Mouse (Mus musculus): ENCODE measurements around the gene Etv2.

Etv2 gene

DNA sequence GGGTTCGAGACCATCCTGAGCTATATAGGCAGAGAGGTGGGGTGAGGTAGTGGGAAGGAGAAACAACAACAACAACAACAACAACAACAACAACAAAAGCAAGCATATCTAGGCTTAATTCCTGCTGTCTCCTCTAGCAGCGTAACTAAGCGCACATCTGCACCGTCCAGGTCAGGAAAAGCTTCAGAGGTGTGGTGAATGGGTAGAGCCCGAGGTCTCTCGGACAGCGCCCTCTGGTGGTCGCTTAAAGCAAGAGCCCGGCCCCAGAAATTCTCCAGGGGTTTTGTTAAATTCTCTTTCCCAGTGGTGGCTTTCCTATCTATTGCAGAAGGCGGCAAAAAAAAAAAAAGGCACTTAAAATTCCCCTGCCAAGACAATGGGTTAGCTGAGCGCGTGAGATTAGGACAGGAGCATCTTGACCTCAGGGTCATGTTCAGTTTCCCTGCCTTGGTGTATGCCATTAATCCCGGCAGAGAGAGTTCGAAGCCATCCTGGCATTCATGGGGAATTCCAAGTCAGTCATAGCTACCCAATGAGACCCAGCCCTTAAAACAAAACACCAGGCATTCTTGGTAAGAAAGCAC lies 22.0 kb downstream of the Etv2 start:
- peak in 1 of 2 experiments; percentile 31 for DNase-seq

DNA sequence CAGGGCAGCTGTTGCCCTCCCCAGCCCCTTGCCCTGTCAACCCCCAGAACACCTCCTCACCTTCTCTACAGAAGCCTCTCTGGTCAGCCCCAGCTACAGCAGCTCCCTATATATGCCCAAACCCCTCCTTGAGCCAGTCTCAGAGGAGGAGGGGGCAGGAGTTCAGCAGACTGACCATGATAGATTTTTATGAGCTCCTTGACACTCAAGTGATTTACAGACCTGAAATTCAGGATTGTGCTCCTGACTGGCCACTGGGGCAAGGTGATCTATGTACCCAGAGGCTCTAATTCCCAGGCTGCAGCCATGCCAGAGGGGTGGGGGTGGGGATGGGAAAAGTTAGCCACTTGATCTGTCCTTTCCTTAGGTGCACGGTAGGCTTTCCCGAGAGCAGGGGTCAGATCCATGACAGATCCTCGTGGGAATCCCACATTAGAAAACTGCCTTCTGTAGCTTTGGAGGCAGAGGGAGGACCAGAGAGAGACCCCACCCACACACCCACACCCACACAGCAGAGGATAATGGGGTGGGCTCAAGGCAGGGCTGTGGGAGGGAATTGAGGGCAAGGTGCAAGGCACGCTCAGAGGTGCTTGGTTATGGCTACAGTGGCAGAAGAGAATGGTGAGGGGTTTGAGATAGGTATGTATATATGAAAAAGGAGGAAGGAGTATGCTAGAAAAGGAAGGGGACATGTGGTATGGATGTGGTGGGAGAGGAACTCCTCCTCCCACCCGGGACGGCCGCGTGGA lies 22.8 kb downstream of the Etv2 start, which contains the start of gene Upk1a:
TSS of gene Upk1a (minus strand) at position 194 of the 749 bp plus-strand sequence.
- no peak for DNase-seq

DNA sequence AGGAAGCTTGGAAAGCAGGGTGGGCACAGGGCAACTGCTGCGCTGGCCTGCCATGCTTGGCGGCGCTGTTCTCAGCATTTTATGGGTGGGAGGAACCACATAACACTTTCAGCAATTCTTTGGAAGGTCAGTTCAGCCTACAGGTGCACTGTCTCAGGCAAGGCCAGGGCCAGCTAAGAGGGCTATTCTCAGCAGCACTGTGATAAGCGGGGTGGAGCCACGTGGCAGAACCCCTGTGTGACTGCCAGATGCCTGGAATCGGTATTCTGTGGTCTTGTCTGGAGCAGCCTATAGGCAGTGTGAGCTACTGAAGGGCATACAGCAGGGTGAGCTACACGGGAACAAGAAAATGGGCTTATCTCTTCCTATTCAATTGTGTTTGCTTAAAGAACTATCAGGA lies 25.6 kb downstream of the Etv2 start:
- DNase-seq: no peak

DNA sequence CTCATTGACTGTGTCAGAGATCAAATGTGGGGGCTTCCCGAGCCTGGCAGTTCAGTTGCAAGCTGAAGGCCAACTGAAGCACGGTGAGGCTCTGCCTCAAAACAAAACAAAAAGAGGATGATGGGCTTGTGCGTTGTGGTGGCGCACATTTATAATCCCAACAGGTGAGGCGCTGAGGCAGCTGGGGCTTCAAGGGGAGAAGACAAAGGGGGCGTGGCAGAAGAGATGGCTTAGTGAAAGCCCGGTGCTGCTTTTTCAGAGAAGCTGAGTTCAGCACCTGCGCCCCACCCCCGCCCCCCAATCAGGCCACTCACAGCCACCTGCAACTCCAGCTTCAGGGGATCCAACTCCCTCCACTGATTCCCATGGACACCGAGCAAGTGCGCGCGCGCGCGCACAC lies 27.2 kb downstream of the Etv2 start:
- no peak for DNase-seq

DNA sequence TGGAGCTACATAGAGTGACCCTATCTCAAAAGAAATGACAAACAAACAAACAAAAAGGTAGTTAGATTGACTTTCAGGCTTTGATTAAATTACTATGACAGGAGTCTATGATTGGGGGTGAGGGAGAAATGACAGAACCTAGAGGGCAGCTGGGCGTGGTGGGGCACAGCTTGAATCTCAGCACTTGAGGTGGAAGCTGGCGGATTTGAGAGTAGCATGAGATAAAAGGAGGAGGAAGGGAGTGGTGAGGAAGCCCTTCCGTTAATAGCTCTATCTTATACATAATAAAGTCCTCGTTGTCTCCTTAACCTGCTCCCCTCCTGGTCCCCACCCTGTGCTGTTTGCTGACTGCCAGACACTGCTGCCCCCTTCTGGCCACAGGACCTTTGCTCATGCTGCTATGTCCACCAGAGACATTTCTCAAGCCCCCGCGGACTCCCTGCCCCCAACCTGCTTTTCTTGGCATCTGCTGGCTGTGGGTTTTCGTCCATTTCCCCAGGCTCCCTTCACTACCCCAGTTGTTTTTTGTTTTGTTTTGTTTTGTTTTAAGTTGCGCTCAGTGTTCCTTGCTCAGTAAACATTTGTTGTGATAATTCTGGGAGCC lies 27.8 kb downstream of the Etv2 start:
- DNase-seq: peak; percentile 35 to 36

DNA sequence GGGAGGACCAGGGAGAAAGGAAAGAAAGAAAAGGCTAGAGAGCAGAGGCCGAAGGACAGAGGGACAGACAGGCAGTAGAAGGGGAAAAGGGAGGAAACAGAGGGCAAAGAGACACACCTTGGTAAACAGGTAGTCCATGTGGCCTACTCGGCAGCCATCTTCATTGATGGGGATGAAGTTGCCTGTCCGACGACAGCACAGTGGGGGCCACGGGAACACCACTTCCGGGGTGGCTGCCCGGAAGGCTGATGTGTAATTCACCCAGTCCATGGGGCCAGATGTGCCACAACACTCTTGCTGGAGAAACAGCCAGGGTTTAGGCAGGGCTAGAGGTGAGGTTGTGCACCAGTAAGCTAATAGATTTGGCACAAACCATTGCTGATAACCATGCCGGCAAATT lies 30.7 kb downstream of the Etv2 start:
- no peak for DNase-seq

DNA sequence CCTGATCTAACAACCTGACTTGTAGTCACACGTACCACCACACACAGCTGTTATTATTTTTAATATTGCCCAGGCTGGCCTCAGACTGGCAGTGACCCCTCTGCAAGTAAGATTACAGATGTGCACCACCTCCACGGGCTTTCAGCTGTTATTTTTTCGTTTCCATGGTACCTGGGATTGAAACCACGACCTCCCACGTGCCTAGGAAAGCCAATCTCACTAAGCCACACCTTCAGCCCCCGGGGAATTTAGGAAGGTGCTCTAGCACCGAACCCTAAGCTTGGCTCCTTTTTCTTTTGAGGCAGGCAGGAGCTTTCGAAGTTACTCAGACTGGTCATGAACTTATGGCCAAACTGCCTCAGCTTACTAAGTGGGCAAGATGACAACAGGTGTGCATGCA lies 31.2 kb downstream of the Etv2 start:
- no peak for DNase-seq

DNA sequence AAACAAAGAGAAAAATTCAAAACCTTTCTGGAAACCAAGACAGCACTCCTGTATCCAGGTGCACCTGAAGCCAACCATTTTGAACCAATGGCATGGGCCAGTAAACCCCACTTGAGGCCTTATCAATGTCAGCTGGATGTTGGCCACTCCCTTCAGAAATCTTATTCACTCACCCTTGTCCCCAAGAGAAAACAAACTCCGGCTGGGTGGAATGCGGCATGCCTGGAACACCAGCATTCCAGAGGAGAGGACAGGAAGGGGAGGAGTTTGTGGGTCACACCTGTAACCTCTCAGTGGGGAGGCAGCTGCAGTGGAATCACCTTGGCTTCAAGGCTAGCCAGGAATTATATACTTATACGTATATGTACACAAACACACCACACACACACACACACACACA lies 33.1 kb downstream of the Etv2 start:
- no peak for DNase-seq

DNA sequence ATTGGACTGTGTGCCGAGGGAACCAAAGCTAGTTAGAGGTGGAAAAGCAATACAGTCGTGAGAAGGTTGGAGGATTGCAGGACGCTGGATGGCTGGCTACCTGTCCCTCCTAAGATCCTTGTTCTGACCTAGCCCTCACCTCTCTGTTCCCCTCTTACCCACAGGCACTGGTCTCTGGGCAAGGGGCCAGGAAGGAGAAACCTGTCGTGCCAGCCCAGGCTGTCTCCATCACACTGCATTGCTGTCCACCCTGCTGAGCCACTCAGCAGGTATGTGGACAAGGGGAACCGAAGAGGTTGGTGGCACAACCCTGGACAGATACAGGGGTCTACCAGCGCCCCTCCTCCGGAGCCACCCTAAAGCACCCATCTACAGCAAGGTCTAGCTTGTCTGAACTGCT lies 35.0 kb downstream of the Etv2 start:
- no peak for DNase-seq

DNA sequence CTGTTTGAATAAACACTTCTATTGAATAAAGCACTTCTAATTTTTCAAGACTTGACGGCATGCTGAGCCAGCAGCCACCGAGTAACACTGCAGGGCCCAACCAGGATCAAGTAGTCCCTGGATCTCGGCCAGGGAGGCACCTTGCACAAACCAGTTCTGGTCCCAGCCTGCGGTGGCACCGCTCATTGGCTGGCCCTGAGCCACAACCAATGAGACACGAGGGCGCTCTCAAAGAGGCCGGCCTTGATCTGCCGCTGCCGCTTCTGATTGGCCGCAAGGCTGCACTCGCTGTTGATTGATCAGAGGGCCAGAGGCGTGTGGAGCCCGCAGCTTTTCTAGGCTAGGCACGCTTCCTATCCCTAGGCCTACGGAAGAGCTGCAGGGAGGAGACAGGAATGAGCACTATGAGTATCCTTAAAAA lies 35.7 kb downstream of the Etv2 start:
- DNase-seq: peak; percentile 45 to 54

DNA sequence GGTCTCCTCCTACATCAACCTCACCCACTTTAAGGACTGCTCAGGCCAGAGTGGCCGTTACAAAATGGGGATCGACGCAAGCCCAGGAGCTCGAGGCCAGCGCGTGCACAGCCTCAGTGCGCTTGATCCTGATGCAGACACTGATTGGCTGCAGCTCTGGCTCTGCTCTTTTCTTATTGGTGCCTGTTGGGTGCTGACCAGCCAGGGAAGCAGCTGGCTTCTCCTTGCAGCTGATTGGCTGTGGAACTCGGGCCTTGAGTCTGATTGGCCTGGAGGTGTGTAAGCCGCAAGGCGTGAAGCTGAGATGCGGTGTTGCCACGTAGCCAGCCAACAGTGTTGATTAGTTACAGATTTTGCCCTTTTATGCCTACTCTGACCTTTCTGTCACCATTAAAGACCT lies 36.9 kb downstream of the Etv2 start, which contains the start of gene Zbtb32:
TSS of gene Zbtb32 (minus strand) at position 124 of the 400 bp plus-strand sequence.
- no peak for DNase-seq

DNA sequence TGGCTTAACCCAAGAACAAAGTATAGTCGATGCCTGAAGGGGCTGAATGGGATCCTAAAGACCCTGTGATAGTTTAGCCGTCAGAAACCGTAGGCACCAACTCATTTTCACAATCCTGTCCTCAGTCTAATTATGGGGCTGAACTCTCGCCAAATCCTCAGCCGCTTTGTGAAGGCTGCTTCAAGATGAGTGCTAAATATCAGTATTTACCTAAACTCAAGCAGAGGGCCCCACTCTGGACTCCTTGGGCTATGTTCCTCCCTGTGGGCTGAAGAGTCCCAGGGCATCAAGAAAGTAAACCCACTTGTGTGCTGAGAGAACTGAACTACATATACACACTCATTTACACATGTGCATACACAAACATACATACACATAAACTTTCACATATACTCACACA lies 38.8 kb downstream of the Etv2 start:
- no peak for DNase-seq

DNA sequence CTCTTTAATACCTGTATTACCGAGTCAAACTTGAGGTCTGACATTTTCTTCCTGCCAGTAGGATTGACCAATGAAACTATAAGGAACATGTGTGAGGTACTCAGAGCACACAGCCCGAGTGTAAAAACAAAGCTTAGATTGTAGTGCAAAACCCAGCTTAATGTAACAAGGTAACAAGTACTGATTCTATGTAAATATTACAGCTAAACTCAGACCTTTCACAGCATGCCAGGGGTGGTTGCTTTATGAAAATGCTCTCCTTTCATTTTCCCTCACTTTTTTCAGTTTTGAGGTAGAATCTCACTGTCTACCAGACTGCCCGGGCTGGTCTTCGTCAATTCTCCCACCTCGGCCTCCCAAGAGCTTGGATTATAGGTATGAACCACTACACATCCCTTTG lies 39.6 kb downstream of the Etv2 start:
- DNase-seq: no peak

DNA sequence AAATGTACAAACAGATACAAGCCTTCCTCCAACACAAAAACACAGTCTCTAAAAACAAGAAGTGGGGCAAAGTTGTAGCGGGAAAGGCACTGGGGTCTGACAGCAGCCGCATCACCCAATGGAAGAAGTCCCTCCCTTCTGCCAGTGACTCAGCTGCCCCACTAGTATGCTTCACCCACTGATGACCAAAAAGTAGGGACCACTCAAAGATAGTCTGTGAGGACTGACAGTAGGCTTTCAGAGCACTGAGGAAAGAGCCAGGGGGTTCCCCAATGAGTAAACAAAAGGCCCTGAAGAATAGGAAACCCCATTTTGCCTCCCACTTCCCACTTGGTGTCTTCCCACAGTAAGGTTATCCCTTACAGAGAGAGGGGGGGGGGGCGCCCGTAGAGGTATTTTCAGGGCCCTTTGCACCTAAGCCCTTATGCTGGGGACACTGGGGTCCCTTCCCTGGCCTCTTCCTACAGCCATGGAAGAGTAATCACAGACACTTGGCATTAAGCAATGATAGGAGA lies 41.1 kb downstream of the Etv2 start:
- DNase-seq: no peak

DNA sequence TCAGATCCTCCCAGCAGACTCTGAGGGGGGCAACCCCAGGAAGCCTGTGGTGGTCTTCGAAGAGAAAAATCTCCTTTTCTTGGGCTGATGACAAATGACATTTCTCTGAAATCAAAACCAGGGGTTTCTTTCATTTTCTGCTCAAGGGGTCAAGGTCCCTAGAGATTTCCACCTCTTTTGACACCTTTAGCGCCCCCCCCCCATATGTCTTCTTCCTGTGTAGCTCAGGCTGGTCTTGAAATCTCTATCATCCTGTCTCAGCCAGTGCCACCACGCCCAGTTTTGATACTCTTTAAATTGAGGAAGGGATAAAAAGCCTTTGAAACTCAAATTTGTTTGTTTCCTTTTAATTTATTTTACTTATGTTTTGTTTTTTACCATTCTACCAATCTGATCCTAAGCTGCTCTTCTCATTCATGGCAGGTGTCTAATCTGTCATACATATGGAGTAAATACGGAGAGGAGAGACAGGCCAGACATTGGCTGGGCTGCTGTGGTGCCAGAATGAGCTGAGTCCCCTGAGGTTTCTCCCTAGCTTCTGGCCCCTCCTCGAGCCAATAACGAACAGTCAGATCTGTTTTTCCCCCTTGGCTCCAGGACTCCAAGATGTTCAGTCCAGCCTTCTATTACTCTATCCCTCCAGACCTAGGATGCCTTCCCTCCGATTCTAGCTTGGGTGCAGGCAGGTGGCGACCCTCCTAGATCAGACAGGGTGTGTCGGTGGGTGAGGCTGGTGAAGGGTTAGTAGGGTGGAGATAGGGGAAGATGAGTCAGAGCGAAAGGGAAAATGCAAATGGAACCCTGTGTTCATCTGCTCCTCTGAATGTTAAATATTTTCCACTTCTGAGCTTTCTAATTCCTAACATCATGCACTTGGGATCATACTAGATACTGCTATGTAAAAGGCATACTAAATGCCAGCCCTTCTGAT lies 41.8 kb downstream of the Etv2 start:
- DNase-seq: no peak

DNA sequence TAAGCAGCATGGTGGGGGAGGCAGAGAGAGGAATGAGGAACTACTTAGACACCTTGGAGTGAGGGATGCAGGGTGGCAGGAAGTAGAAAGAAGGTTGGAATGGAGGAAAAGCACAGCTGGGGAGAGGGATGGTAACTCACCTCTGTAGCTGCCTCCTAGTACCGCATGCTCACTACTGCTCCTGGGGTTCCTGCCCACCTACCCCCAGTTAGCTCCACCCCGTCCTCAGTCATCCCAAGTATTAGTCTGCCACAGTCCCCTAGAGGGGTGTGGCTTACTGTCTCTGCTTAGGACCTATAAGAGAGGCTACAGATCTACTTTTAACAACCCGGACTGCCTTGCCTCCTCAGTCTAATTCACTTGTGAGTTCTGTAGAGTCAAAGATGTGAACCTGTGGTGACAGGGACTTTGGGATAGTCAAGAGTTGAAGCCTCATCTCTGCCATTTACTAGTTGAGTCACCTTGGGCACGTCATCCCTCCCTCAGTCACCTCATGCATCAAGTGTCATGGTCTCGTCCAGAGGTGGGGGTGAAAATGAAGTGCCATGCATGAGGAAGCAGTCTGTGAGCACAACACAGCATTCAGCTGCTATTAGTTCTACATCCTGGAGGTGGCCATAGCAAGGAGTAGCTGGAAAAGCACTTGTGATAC lies 42.8 kb downstream of the Etv2 start:
- no peak for DNase-seq

DNA sequence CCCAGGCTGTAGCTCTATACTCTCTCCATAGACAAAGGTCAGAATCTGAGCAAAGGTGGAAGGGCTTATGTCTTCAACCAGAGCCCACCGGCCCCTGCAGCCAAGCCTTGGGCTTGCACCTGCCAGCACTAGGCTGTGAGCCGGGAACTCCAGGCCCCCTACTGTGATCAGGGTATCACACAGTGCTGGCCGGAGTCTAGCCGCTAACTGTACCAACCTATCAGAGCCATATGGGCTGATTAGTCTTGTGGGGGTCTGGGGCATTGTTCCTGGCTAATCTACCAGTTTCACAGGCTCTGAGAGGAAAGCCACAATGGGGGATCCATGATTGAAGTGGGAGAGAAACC lies 44.1 kb downstream of the Etv2 start:
- DNase-seq: no peak

DNA sequence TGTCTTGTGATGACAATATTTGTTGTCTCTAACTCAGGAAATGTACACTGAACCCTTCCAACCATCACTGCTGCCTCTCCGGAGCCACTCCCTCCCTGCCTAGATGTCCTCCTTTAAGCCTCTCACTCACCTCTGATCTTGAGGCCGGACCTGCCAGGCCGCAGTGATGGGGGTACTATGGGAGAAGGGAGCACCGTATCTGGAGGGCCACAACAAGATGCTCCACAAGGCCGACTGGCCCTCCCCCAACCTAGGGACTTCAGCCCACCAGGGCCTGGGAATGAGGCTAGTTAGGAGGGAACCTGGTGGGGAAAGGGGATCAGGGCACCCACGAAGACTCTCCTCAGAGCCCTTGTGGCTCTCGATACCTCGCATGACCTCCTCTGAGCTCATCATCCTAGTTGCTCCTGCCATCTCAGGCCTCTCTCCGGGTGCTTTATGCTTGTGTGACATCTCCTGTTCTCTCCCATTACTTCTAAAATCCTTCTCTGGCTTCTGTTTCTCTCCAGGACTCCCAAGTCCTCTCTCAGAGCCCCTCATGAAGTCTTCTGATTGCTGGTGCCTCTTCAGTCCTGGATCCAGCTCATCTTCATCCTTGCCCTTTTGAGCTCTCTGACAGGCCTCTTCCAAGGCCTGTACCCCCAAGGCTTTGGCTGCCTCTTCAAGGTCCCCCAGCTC lies 44.6 kb downstream of the Etv2 start:
- no peak for DNase-seq

DNA sequence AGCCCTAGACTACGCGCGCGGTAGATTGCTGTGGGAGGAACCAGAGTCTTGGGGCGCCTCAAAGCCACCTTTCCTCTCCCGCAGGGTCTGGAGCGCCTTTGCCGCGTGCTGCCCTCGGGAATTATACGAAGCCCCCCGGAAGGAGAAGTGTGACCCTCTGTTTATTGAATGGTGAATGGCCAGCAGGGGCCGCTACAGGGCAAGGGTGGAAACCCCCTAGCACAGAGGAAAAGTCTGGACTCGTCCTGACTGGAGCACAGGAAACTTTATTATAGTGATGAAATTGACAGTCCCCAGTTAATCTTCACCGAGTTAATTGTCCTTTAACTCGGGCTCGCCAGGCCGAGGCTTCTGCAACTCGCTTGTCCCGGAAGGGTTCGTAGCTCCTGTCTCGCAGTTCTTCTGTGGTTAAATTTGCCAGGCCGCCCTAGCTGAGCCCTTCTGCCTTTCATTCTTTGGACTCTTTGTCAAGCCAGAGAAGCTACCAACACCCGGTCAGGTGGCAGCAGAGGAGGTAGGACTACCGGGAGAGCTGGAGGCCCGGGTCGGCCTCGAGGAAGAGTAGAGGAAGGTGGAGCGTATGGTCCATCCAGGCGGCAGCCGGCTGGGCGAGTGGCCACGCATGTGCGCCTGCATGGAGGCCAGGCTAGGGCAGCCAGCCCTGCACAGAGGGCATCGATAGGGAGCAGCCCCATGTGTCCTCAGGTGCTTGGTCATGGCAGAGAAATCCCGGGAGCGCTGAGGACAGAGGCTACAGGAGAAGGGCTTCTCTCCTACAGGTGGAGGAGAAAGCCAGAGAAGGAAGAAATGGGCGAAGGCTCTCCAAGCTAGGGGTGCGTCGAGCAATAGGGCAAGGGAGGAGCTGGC lies 46.0 kb downstream of the Etv2 start:
- peak; percentile 60 to 79 for DNase-seq

DNA sequence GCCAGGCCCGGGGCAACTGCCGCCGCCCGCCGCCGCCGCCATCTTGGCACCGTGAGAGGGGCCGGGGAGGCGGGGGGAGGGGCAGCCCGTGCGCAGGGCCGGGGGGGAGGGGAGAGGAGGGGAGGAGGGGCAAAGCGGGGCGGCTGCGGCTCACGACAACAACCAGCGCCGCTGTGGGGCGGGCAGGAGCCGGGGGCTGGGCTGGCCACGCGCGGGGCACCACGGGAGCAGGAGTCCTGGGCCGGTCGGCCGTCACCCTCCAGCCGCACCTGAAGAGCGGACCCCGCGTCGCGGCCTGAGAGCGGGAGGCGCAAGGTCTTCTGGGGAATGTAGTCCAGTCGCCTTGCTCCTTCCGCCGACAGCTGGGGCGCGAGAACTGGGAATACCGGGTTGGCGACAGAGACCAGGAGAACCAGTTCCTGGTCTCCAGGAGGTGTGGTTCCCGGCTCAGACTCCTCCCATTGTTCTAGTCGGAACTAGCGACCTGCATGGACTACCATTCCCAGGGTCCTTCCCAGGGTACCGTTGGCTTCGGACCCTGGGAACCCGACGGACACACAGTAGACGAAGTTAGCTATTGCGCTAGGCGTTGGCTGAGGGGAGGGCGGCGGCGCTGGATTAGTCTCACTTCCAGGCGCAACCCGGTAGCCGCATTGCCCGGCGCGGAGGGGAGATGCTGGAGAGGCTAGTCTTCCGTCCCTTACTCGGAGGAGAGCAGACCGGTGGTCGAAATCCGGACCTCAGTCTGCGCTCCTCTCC lies 46.8 kb downstream of the Etv2 start, which contains the start of gene Kmt2b:
TSS of gene Kmt2b (minus strand) at position 51 of the 759 bp plus-strand sequence.
- peak; percentile 94 to 95 for DNase-seq

Measured in thymus, adult 18-20 months (tissue).